Comparison of ENCODE assay signal across 10 mouse cellular contexts in the genomic region with DNA sequence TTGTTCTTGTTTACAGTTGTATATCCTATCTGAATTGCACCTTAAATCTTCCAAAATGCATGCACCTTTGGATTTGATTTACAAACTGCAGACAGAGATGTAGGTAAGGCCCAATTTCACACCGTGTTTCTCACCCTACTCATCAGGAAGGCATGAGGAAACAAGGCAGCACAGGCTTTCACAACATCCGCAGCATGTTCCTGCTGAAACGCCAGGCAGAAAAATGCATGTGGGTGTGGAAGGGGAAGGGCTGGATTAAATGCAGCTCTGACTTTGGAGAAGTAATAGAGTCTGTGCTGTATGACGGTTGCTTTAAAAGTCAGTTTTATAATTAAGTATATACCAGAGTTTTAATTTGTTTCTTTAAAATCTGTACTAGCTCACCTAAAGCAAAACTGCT. TPM values are rescaled to one million over a fixed set of nuclear protein-coding genes. Genes with fewer than 3 reads are reported as not detected.
DNase-seq lines count a peak whose midpoint lies in the region; ATAC-seq lines count a peak whose summit lies in the region.
"Had no signal": no experiment of that assay in that cellular context is flagged by ENCODE, and none has a peak within 500 bp of the region (broad histone marks: within the 10 kb centered on the region; RNA-seq: fewer than 3 reads in every experiment).

No protein-coding gene starts in this region.

- ATAC-seq in heart, embryonic 16.5 days (replicated peaks; ENCODE audit: extremely low read depth, insufficient read depth, low FRiP score) = no peak
- ATAC-seq: forebrain, embryonic 16.5 days had no signal

- H3K4me3 ChIP-seq in heart, embryonic 16.5 days (ENCODE audit: low read length) = no peak overlapping the region
- no peak overlapping the region for H3K4me3 ChIP-seq in hindbrain, embryonic 10.5 days

- no peak overlapping the region for H3K4me2 ChIP-seq in heart, embryonic 16.5 days (ENCODE audit: low read depth, low read length)

- H3K9me3 ChIP-seq in heart, embryonic 16.5 days (replicated peaks; ENCODE audit: control insufficient read depth, low read length) = peaks cover 2% of the 10 kb centered on the region; the same call in 1 of the 2 replicates
- H3K9me3 ChIP-seq in hindbrain, embryonic 10.5 days = peaks cover 11% of the 10 kb centered on the region; the same call in 1 of the 2 replicates

- H3K9ac ChIP-seq in heart, embryonic 16.5 days (ENCODE audit: low read length) = no peak overlapping the region

- 34% methylated on average over 4 of the region's 4 CpGs for WGBS in heart, embryonic 16.5 days
- 76% methylated on average over 4 of the region's 4 CpGs for WGBS in hindbrain, embryonic 10.5 days

- H3K27me3 ChIP-seq in heart, embryonic 16.5 days (ENCODE audit: control insufficient read depth, insufficient read depth, low read length) = no peaks in the 10 kb centered on the region
- no peaks in the 10 kb centered on the region for H3K27me3 ChIP-seq in hindbrain, embryonic 10.5 days (ENCODE audit: insufficient read depth, poor library complexity, severe bottlenecking)

- H3K4me1 ChIP-seq in heart, embryonic 16.5 days (ENCODE audit: control insufficient read depth, insufficient read depth, low read length) = peaks cover 11% of the 10 kb centered on the region
- H3K4me1 ChIP-seq in hindbrain, embryonic 10.5 days (replicated peaks) = no peaks in the 10 kb centered on the region

- H3K36me3 ChIP-seq in heart, embryonic 16.5 days (ENCODE audit: control insufficient read depth, insufficient read depth) = no peaks in the 10 kb centered on the region
- H3K36me3 ChIP-seq in hindbrain, embryonic 10.5 days = peaks cover 11% of the 10 kb centered on the region; the same call in 1 of the 2 replicates

- H3K27ac ChIP-seq in heart, embryonic 16.5 days (ENCODE audit: low read length) = peak overlapping the region; percentile 48; the same call in 1 of the 2 replicates
- no peak overlapping the region for H3K27ac ChIP-seq in hindbrain, embryonic 10.5 days

- DNase-seq in layer of hippocampus, adult 18-20 months (ENCODE audit: low spot score in 2 of 2) = peak; percentile 54 to 71
- no peak for DNase-seq in layer of hippocampus, postnatal 10 days (ENCODE audit: low spot score in 2 of 2)
- peak; percentile 80 for DNase-seq in brain, adult 2 months (ENCODE audit: low read depth, low spot score)
- DNase-seq in lung, postnatal 10 days = peak; percentile 26
- no peak for DNase-seq in hindbrain, embryonic 10.5 days (ENCODE audit: low spot score)
- DNase-seq in MN1 (ENCODE audit: low spot score) = no peak
- DNase-seq in spleen, postnatal 10 days (ENCODE audit: low spot score in 2 of 2) = no peak
- DNase-seq: kidney, postnatal 25 days had no signal

RNA-seq across cellular contexts. Expression of a gene that starts 1.9 kb away (rescaled TPM):
- total RNA-seq in layer of hippocampus, adult 18-20 months (2021) = 100 to 1,000 TPM; 233 to 240 TPM
- total RNA-seq in layer of hippocampus, postnatal 10 days (2021) = 100 to 1,000 TPM; 183 to 196 TPM
- polyA plus RNA-seq in heart, embryonic 16.5 days (2015; fragmentation: Nextera tagmentation; extraction: Ambion mirVana) = 2.3 and 2.8 TPM in 2 replicates
- 4.6 TPM in 2 replicates for polyA plus RNA-seq in hindbrain, embryonic 10.5 days (2016; fragmentation: Nextera tagmentation; extraction: Ambion mirVana)

Comparison
In these comparisons a context has a peak if more than half of its experiments do, and no peak if none do; other contexts are left out.
1. DNase-seq: peak in layer of hippocampus, adult 18-20 months (2 of 2), brain, adult 2 months (single experiment) and lung, postnatal 10 days (single experiment); none in layer of hippocampus, postnatal 10 days (0 of 2), hindbrain, embryonic 10.5 days (single experiment), MN1 (single experiment) and spleen, postnatal 10 days (0 of 2).